Mouse (Mus musculus) left cerebral cortex, adult 8-10 months (tissue): ENCODE data around the gene Gm10337. TPM values are rescaled to one million over a fixed set of nuclear protein-coding genes. Genes with fewer than 3 reads are reported as not detected.

ENCODE experiments used
- DNase-seq, 2 experiments: peaks; one replicate each; pipeline ENCODE4 v3.0.0; 2022; ENCODE audit warnings: low spot score in 2 of 2
- total RNA-seq, 4 experiments: library from RNA; stranded (reverse); gene quantifications; 2 replicates each; pipeline ENCODE4 v1.2.4; 2022

Gm10337 gene
- total RNA-seq = not detected

DNA sequence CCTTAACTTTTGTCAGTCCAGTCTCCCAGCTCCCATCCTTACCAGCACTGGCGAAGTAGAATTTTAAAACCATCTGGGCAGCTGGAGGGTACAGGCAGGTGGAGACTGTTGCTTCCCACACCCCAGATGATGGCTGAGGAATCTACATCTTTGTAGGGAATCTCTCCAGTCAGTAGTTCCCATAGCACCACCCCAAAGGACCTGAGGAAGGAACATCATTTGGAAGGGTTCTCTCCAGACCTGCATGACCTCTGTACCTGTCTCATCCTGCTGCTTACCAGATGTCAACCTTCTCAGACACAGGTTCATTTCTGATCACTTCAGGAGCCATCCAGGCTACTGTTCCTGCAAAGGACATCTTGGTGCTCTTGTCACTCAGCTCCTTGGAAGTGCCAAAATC lies at the start of gene Gm10337:
TSS of gene Gm10337 (plus strand) at position 276 of the 400 bp plus-strand sequence.
- DNase-seq = no peak

GRCm38 (mm10) chr15:102455993-102456392 lies 47.5 kb upstream of the Gm10337 start:
- no peak for DNase-seq

DNA sequence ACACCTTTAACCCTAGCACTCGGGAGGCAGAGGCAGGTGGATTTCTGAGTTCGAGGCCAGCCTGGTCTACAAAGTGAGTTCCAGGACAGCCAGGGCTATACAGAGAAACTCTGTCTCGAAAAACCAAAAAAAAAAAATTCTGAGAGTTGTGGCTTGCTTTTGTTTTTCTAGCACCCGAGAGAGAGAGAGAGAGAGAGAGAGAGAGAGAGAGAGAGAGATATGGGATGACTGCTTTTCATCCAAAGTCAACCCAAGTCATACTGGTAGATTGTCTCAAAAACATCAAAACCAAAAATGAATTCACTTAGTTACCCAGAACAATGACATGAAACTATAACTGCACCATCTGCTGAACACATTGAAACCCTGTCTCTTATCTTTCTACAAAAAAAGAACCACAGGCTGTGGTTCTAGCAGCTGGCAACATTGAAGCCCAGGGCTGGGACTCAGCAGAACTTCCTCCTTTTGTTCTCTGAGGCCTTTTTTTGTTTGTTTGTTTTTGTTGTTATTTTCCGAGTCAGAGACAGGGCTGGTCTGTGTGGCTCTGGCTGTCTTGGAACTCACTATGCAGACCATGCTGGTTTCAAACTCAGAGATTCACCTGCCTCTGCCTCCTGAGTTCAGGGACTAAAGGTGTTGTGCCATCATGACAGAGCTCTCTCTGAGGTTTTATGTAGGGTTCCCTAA lies 45.3 kb upstream of the Gm10337 start:
- DNase-seq = no peak

DNA sequence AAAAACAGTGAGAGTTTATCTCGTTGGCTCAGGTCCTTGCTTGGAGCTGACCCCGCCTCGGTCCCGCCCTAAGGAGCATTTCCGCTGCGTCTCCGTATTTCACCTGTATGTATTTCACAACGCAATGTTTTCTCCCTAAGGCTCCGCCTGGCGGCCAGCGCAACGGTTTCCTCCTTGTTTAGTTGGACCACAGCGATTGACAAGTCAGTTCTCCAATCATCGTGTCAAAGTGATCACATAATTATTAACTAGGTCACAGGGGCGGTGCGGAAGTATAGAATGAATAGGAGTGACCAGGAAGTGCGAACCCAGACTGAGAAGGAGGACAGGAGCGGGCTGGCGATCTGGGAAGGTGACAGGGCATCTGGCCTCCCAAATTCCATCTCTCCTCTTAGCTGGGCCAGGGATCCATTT lies 44.6 kb upstream of the Gm10337 start, which contains the start of gene Prr13:
TSS of gene Prr13 (plus strand) at position 125 of the 414 bp plus-strand sequence.
- DNase-seq = peak; percentile 71 to 94

- no peak for DNase-seq
These were observed 44.1 kb upstream of the Gm10337 start for GRCm38 (mm10) chr15:102459381-102459780.

DNA sequence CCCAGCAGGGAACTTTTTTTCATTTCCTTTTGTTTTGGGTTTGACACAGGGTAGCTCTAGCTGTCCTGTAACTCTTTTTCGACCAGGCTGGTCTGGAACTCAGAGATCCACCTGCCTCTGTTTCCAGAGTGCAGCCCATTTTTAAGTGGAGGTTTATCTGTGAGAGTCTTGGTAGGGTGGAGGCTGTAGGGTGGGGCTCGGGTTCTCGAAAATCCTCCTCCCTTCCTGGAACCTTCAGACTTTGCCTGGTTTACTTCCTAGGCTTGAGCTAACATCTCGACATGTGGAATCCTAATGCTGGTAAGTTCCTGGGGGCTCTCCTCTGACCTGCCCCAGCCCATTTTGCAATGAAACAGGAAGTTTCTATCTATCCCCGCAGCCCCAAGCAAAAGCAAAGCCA lies 43.7 kb upstream of the Gm10337 start:
- no peak for DNase-seq

DNA sequence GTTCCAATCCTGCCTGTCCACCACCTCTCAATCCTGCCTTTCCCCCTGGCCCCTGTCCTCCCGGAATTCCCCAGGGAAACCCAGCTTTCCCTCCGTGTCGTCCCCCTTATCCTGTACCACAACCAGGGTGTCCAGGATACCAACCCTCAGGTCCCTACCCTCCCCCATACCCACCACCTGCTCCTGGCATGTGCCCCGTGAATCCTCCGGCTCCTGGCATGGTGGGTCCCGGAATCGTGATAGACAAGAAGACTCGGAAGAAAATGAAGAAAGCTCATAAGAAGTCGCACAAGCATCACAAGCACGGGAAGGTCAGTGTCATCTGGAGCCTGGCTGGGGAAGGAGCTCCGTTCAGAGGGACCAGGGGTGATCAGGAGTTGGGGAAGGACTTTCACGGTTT lies 43.1 kb upstream of the Gm10337 start:
- no peak for DNase-seq

DNA sequence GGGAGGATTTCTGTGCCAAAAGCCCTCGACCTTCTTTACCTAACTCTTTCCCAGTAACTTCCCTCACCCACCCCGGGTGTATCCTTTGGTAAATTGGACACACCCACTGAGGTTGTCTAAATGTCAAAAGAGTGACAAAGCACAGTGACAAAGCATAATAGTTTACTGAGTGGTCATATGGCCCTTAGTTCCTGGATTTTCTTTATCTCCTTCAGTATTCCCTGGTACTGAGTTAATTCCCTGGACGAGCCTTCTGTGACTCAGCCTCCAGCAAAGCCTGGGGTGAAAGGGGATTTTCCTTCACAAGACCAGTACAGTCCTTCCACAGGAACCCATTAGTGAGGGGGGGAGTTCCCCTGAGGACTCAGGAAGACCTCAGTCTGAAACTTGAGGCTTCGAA lies 42.6 kb upstream of the Gm10337 start:
- DNase-seq = no peak

- no peak for DNase-seq
These were observed 42.0 kb upstream of the Gm10337 start for GRCm38 (mm10) chr15:102461430-102462075.

GRCm38 (mm10) chr15:102463666-102464065 lies 39.9 kb upstream of the Gm10337 start:
- DNase-seq = no peak

DNA sequence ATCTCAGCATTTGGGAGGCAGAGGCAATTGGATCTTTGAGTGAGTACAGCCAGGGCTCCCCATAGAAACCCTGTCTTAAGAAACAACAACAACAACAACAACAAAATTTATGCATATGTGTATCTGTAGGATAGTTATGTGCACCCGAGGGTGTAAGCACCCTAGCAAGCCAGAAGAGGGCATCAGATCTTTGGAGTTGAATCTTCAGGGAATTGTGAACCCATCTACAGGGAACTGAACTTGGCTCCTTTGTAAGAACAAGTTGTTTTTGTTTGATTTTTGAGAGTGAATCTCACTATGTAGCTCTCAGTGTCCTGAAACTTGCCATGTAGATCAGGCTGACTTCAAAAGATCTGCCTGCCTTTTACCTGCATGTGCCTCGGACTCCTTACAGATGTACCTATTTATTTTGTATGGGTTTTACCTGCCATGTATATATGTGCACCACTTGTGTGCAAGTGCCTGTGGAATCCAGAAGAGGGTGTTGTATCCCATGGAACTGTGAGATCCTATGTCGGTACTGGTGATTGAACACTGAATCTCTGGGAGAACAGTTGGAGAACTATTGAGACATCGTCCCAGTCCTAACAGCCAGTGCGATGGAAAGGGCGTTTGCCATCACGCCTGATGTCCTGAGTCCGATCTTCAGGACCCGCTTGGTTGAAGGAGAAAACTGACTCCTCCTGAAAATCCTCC lies 34.7 kb upstream of the Gm10337 start:
- no peak for DNase-seq

DNA sequence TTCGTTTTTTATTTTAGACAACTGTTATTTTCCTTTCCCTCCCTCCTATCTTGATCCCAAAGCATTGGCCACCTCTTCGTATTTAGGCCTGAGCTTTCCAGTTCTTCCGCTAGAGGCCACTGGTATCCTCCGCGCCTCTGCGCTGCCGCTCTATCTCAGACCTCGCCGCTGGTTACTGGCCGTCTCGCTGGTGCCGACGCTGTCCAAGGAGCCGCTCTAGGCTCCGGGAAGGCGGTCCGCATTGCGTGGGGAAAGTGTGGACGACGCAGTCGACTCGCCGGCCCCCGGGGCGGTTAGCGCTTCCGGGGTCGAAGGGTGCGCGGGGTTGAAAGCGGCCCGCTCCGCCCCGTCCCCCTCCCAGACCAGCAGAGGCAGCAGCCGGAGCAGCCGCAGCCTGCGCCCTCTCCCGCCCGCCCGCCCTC lies 33.3 kb upstream of the Gm10337 start, which contains the start of gene Pcbp2:
TSS of gene Pcbp2 (plus strand) at position 357 of the 422 bp plus-strand sequence.
- peak; percentile 80 to 96 for DNase-seq

DNA sequence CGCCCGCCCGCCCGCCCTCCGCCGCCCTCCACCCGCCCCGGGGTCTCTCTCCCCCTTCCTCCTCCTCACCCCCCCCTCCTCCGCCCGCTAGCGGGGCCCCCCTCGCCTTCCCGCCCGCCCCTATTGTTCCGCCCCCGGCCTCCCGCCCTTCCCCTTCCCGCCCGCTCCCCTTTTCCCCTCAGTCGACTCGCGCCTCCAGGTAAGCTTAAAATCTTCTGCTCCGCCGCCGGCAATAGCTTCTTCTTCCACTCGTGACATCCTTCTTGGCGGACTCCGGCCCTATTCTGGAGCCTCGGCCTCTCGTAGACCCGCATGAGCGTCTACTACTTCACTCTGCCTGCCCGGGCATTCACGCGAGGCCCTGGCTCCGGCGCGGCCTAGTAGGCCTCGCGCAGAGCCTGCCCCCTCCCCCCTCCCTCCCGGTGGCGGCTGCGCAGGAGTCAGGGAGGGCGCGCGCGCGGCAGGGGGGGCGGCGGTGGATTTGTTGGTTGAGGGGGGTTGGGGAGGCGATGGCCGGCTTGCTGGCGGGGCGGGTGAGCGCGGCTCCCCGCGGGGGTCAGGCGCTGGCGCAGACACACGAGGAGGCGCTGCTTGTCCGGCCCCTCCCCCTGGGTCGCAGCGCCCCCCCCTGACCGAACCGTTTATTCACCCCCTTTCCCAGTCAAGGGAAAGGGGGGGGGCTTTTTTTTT lies 32.8 kb upstream of the Gm10337 start:
- peak; percentile 67 to 78 for DNase-seq

- no peak for DNase-seq
These were observed 32.3 kb upstream of the Gm10337 start for GRCm38 (mm10) chr15:102471295-102471645.

GRCm38 (mm10) chr15:102471727-102472126 lies 31.8 kb upstream of the Gm10337 start:
- no peak for DNase-seq

DNA sequence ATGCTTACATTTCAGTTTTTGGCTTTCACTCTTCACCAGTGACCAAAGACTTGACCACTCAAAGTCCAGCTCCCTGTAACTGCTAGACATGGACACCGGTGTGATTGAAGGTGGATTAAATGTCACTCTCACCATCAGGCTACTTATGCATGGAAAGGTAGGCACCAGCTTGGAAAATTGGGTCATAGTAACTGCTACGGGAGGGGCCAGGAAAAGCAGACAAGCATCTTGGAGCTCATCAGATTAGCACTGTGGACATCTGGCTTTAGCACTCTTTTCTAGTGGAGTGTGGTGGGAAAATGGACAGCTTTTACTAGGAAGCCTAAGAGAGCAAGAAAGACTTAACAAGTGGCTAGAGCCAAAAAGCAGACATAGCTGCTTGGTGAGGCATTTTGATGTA lies 30.3 kb upstream of the Gm10337 start:
- DNase-seq = no peak

DNA sequence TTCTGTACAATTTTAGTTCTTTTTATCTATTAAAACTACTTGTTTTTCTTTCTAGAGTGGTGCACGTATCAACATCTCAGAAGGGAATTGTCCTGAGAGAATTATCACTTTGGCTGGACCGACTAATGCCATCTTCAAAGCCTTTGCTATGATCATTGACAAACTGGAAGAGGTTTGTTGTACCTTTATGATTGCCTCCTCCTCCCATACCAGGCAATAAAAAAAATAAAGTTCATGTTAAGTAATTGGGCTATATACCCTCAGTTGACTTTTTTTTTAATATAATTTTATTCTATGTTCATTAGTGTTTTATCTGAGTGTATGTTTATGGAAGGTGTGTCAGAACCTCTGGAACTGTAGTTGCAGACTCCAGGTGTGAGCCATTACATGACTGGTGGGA lies 29.0 kb upstream of the Gm10337 start:
- DNase-seq = no peak

DNA sequence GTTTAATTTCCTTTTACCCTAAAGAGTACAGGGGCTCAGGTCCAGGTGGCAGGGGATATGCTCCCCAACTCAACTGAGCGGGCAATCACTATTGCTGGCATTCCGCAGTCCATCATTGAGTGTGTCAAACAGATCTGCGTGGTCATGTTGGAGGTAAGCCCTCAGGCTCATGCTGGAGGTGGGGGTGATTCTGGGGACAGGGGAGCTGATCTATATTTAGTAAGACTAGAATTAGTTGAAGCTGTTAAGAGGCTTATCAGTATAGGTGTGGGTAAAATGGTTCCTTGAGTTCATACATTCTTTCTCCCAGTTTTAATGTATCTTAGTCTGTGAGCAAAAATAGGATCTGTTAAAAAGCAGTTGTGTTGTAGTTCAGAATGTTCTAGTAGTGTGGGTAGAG lies 20.4 kb upstream of the Gm10337 start:
- no peak for DNase-seq

DNA sequence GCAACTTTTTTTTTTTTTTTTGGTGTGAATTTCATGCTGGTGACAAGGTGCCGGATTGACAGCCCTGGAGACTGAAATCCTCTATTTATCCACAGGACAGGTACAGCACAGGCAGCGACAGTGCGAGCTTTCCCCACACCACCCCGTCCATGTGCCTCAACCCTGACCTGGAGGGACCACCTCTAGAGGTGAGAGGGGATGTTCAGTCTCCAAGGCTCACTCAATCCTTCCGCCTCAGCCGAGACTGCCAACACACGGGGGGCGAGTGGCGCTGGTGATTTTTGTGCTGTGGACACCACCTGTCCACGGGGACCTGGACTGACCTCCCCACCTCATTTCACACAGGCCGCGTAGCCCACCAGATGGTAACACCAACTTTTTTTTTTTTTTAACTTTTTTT lies 17.7 kb upstream of the Gm10337 start:
- DNase-seq = no peak

- DNase-seq = no peak
These were observed 15.9 kb upstream of the Gm10337 start for GRCm38 (mm10) chr15:102487664-102488063.

DNA sequence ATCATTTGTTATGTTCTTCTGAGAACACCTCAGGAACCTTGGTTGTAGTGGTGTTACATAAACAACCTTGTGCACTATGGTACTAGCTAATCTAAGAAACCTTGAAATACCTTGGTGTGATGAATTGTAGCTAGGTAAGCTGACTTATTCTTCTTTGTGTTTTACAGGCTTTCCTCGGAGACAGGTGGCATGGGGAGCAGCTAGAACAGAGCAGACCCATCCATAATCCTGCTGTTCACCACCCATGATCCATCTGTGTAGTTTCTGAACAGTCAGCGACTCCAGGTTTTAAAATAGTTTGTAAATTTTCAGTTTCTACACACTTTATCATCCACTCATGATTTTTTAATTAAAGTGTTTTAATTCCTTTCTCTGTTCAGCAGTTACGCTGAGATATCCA lies 5.2 kb upstream of the Gm10337 start:
- no peak for DNase-seq

- DNase-seq = no peak
These were observed 4.2 kb upstream of the Gm10337 start for GRCm38 (mm10) chr15:102499370-102499769.
